Mouse (Mus musculus) intestine, embryonic 16.5 days (tissue): ENCODE results near the gene Cdyl2. TPM values are rescaled to one million over a fixed set of nuclear protein-coding genes. Genes with fewer than 3 reads are reported as not detected.

Source experiments
- polyA plus RNA-seq: library from polyadenylated mRNA; unstranded; fragments of >200 nt; fragmentation: Nextera tagmentation; extraction: Ambion mirVana; gene quantifications from 2 replicates; pipeline ENCODE4 v1.2.1, GENCODE M21; 2015

Gene Cdyl2
- polyA plus RNA-seq, 1 experiment from 2014 or later: 4.3 TPM

Other genes with a start within 250 kb of the Cdyl2 start
- gene Dynlrb2, start 228.0 kb downstream of the Cdyl2 start, polyA plus RNA-seq: not detected in 2 replicates
- gene Cmc2, start 188.5 kb upstream of the Cdyl2 start, polyA plus RNA-seq: 68.1 and 77.2 TPM in 2 replicates
- 20.4 and 26.9 TPM in 2 replicates for gene Cenpn, start 188.7 kb upstream of the Cdyl2 start, polyA plus RNA-seq
- 7.9 and 9.6 TPM in 2 replicates for gene Atmin, start 210.4 kb upstream of the Cdyl2 start, polyA plus RNA-seq
- gene 1700030J22Rik, start 246.0 kb upstream of the Cdyl2 start, polyA plus RNA-seq: 0.76 and 0.80 TPM in 2 replicates